Mouse (Mus musculus) kidney, postnatal 0 days (tissue): ENCODE measurements around the gene Rhox4e. TPM values are rescaled to one million over a fixed set of nuclear protein-coding genes. Genes with fewer than 3 reads are reported as not detected.
"Not testable (repeated sequence)": the region's sequence is repeated elsewhere in the genome, so short reads cannot be mapped to it uniquely, and the experiment has no call there.

Experiments used
- ATAC-seq: fragments of 200-750 bp; cut with Nextera tagmentation; replicated peaks from 2 replicates; pipeline ENCODE4 v1.8.0; 2017; ENCODE audit warnings: low read depth, moderate number of reproducible peaks, moderate TSS enrichment, moderate library complexity; ENCODE audit not compliant: low FRiP score
- DNase-seq: peaks from one replicate; pipeline ENCODE4 v3.0.0-alpha.2; 2016; ENCODE audit warnings: low spot score
- H3K27ac ChIP-seq: fragments of 300-500 bp; sonication (generic); 2 replicates; pipeline ENCODE4 v1.5.1; 2014; ENCODE audit warnings: mild to moderate bottlenecking
- H3K27me3 ChIP-seq: fragments of 300-500 bp; sonication (generic); 2 replicates; pipeline ENCODE4 v1.6.1; 2014; ENCODE audit warnings: low read length, mixed read lengths; ENCODE audit not compliant: insufficient read depth
- H3K36me3 ChIP-seq: fragments of 300-500 bp; sonication (generic); 2 replicates; pipeline ENCODE4 v1.6.1; 2014; ENCODE audit warnings: low read length, mixed read lengths; ENCODE audit not compliant: insufficient read depth
- H3K4me1 ChIP-seq: fragments of 300-500 bp; sonication (generic); replicated peaks from 2 replicates; pipeline ENCODE4 v1.6.1; 2014; ENCODE audit warnings: antibody characterized with exemption, low read length, mixed read lengths; ENCODE audit not compliant: insufficient read depth
- H3K4me2 ChIP-seq: fragments of 300-500 bp; sonication (generic); 2 replicates; pipeline ENCODE4 v1.6.1; 2014; ENCODE audit warnings: mild to moderate bottlenecking, low read length, moderate library complexity, mixed read lengths
- H3K4me3 ChIP-seq: fragments of 300-500 bp; sonication (generic); replicated peaks from 2 replicates; pipeline ENCODE4 v1.5.1; 2014; ENCODE audit warnings: low read depth, low read length
- H3K9ac ChIP-seq: fragments of 300-500 bp; sonication (generic); 2 replicates; pipeline ENCODE4 v1.6.1; 2014; ENCODE audit warnings: low read depth, low read length
- H3K9me3 ChIP-seq: fragments of 300-500 bp; sonication (generic); replicated peaks from 2 replicates; pipeline ENCODE4 v1.6.1; 2016; ENCODE audit warnings: low read length, inconsistent platforms, mixed read lengths
- WGBS: fragments of 180-500 bp; shearing (Covaris S2); extraction: QIAGEN DNeasy Blood & Tissue Kit; methylation state at CpG from one replicate; pipeline ENCODE4 v1.1.7; 2014; 5-methylcytosine and 5-hydroxymethylcytosine counted together
- polyA plus RNA-seq: library from polyadenylated mRNA; unstranded; fragments of >200 nt; fragmentation: Nextera tagmentation; extraction: Ambion mirVana; gene quantifications from 2 replicates; pipeline ENCODE4 v1.2.1, GENCODE M21; 2015

Rhox4e gene
- not detected in 2 replicates for polyA plus RNA-seq

DNA sequence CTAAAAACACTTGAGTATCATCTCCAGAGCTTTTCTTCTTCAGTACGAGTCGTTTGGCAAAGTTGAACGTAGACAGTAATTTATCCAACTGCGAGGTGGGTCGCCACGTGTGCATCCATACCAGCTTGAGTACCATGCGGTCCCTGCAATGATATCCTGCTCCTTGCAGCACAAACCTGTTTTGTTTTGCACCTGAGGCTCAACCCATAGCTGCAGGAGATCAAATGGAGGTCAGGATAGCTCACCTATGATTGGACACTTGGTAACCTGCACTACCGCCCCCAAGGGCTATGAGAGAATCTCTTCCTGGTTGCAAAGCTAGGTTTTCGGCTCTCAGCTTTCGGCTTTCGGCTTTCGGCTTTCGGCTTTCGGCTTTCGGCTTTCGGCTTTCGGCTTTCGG is at the start of gene Rhox4e:
Gene Rhox4e, plus strand, starts transcription at position 301 of the 400 bp plus-strand sequence.
- H3K27me3 ChIP-seq, H3K4me1 ChIP-seq, DNase-seq, H3K9ac ChIP-seq, H3K9me3 ChIP-seq, ATAC-seq, H3K4me3 ChIP-seq, H3K4me2 ChIP-seq, H3K36me3 ChIP-seq, H3K27ac ChIP-seq: not testable (repeated sequence)
- 95% methylated on average over 10 of the region's 18 CpGs for WGBS

DNA sequence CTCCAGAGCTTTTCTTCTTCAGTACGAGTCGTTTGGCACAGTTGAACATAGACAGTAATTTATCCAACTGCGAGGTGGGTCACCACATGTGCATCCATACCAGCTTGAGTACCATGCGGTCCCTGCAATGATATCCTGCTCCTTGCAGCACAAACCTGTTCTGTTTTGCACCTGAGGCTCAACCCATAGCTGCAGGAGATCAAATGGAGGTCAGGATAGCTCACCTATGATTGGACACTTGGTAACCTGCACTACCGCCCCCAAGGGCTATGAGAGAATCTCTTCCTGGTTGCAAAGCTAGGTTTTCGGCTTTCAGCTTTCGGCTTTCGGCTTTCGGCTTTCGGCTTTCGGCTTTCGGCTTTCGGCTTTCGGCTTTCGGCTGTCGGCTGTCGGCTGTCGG is 43.2 kb upstream of the Rhox4e start, which contains the start of gene Rhox4d:
Gene Rhox4d, plus strand, starts transcription at position 301 of the 400 bp plus-strand sequence.
- not testable (repeated sequence) for H3K4me2 ChIP-seq, H3K4me1 ChIP-seq, H3K9ac ChIP-seq, H3K27me3 ChIP-seq, ATAC-seq, DNase-seq, H3K9me3 ChIP-seq, H3K36me3 ChIP-seq, H3K4me3 ChIP-seq, H3K27ac ChIP-seq
- WGBS: 96% methylated on average over 15 of the region's 18 CpGs

DNA sequence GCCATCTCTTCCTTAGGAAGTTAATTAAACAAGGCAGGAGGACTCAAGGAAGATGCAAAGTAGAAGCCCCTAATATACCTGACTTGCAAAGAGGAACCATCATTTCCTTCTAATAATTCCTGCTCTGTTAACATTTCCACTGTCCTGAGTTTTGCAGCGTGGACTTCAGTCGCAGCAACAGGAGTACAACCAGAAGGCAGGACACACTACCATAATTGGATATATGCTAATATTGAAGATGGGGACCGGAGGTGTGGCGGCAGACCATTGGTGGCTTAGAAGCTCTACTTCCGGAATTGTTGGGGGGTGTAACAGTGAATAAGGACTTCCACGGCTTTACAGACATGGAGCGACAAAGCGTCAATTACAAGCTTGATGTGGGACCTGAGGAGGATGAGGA is 27.1 kb upstream of the Rhox4e start, which contains the start of gene Rhox2e:
Gene Rhox2e, plus strand, starts transcription at position 301 of the 400 bp plus-strand sequence.
- H3K27ac ChIP-seq, ATAC-seq, H3K4me2 ChIP-seq, H3K4me3 ChIP-seq, H3K27me3 ChIP-seq, H3K36me3 ChIP-seq, DNase-seq, H3K9me3 ChIP-seq, H3K4me1 ChIP-seq, H3K9ac ChIP-seq: not testable (repeated sequence)
- WGBS: 93% methylated on average over 2 of the region's 8 CpGs

GRCm38 (mm10) chrX:37541719-37542118 is 15.5 kb upstream of the Rhox4e start, which contains the start of gene Rhox3e:
Gene Rhox3e (plus strand): TSS chrX:37542019.
- H3K4me2 ChIP-seq, H3K27me3 ChIP-seq, ATAC-seq, H3K4me3 ChIP-seq, H3K36me3 ChIP-seq, H3K27ac ChIP-seq, H3K4me1 ChIP-seq, H3K9me3 ChIP-seq, DNase-seq, H3K9ac ChIP-seq: not testable (repeated sequence)
- no CpG with 5 or more reads among the region's 4 CpGs for WGBS

DNA sequence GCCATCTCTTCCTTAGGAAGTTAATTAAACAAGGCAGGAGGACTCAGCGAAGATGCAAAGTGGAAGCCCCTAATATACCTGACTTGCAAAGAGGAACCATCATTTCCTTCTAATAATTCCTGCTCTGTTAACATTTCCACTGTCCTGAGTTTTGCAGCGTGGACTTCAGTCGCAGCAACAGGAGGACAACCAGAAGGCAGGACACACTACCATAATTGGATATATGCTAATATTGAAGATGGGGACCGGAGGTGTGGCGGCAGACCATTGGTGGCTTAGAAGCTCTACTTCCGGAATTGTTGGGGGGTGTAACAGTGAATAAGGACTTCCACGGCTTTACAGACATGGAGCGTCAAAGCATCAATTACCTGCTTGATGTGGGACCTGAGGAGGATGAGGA is 13.9 kb downstream of the Rhox4e start, which contains the start of gene Rhox2f:
Gene Rhox2f, plus strand, starts transcription at position 301 of the 400 bp plus-strand sequence.
- not testable (repeated sequence) for H3K4me1 ChIP-seq, H3K9ac ChIP-seq, H3K36me3 ChIP-seq, H3K9me3 ChIP-seq, H3K27ac ChIP-seq, H3K4me2 ChIP-seq, ATAC-seq, H3K27me3 ChIP-seq, DNase-seq, H3K4me3 ChIP-seq
- WGBS: 92% methylated on average over 6 of the region's 8 CpGs

GRCm38 (mm10) chrX:37572638-37573037 is 15.4 kb downstream of the Rhox4e start:
- not testable (repeated sequence) for H3K4me1 ChIP-seq, H3K27me3 ChIP-seq, H3K4me2 ChIP-seq, H3K9me3 ChIP-seq, H3K36me3 ChIP-seq, ATAC-seq, H3K27ac ChIP-seq, H3K4me3 ChIP-seq, H3K9ac ChIP-seq
- DNase-seq: peak; percentile 0
- 40% methylated on average over 2 of the region's 2 CpGs for WGBS

DNA sequence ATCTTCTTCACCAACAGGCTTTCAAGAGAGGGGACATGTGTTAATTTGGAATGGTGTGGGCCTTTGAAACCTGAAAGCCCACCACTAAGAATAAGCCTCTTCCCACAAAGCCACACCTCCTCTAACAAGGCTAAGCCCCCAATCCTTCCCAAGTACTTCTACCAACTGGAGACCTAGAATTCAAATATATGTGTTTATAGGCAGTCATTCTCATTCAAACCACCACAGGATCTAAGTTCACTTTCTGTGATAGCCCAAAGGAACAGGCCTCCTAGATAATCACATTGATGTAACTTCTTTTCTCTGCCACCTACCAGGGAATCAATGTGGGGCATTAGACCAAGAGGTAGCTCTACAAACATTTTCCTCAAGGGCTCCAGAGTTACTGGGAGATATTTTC is 23.5 kb downstream of the Rhox4e start, which contains the start of gene Rhox3f:
Gene Rhox3f, plus strand, starts transcription at position 301 of the 400 bp plus-strand sequence.
- not testable (repeated sequence) for H3K9me3 ChIP-seq, ATAC-seq, H3K27me3 ChIP-seq, H3K4me3 ChIP-seq, H3K4me1 ChIP-seq, H3K9ac ChIP-seq, H3K27ac ChIP-seq, H3K36me3 ChIP-seq, DNase-seq, H3K4me2 ChIP-seq

DNA sequence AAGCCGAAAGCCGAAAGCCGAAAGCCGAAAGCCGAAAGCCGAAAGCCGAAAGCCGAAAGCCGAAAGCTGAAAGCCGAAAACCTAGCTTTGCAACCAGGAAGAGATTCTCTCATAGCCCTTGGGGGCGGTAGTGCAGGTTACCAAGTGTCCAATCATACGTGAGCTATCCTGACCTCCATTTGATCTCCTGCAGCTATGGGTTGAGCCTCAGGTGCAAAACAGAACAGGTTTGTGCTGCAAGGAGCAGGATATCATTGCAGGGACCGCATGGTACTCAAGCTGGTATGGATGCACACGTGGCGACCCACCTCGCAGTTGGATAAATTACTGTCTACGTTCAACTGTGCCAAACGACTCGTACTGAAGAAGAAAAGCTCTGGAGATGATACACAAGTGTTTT is 50.4 kb downstream of the Rhox4e start, which contains the start of gene Rhox4f:
Gene Rhox4f, minus strand, starts transcription at position 101 of the 400 bp plus-strand sequence.
- not testable (repeated sequence) for H3K36me3 ChIP-seq, H3K4me3 ChIP-seq, H3K27me3 ChIP-seq, H3K4me1 ChIP-seq, DNase-seq, H3K9ac ChIP-seq, H3K4me2 ChIP-seq, H3K27ac ChIP-seq, H3K9me3 ChIP-seq, ATAC-seq
- 94% methylated on average over 15 of the region's 19 CpGs for WGBS
